Mouse (Mus musculus) erythroblast, adult 5-6 weeks (primary cell): ENCODE measurements around the gene Fat4. TPM values are rescaled to one million over a fixed set of nuclear protein-coding genes. Genes with fewer than 3 reads are reported as not detected.

ENCODE experiments used
- ATAC-seq: replicated peaks from 2 replicates; pipeline ENCODE4 v1.8.0; 2016; ENCODE audit warnings: moderate number of reproducible peaks, mild to moderate bottlenecking, moderate TSS enrichment, inconsistent platforms; ENCODE audit not compliant: poor library complexity, low FRiP score, severe bottlenecking
- total RNA-seq, 2 experiments: library from RNA; stranded (forward) in 1 of 2; stranded (reverse) in 1 of 2; fragments of 150-400 nt in 1 of 2; fragments of 200-764, 138-1000 nt in 1 of 2; gene quantifications; 2 replicates each; pipeline versions ENCODE4 v1.2.3 to v1.2.4; 2015 to 2017; ENCODE audit warnings: low replicate concordance in 2 of 2

Gene Fat4
- total RNA-seq (2015; ENCODE audit: low replicate concordance) = not detected in 2 replicates
- not detected in 2 replicates for total RNA-seq (2017; ENCODE audit: low replicate concordance)

GRCm38 (mm10) chr3:38886890-38887355 lies at the start of gene Fat4:
Fat4 (plus strand) TSS chr3:38886940.
- no peak for ATAC-seq

- no peak for ATAC-seq
Measured at GRCm38 (mm10) chr3:38839438-38839837, 47.3 kb upstream of the Fat4 start.

- no peak for ATAC-seq
Measured at GRCm38 (mm10) chr3:38843000-38843538, 43.7 kb upstream of the Fat4 start.

GRCm38 (mm10) chr3:38846602-38847382 lies 39.9 kb upstream of the Fat4 start:
- ATAC-seq = no peak

- ATAC-seq = no peak
Measured at GRCm38 (mm10) chr3:38849077-38849476, 37.7 kb upstream of the Fat4 start.

- ATAC-seq = no peak
Measured at GRCm38 (mm10) chr3:38849536-38849935, 37.2 kb upstream of the Fat4 start.

GRCm38 (mm10) chr3:38853650-38854049 lies 33.1 kb upstream of the Fat4 start:
- no peak for ATAC-seq

GRCm38 (mm10) chr3:38860683-38861082 lies 26.1 kb upstream of the Fat4 start:
- ATAC-seq = no peak

- no peak for ATAC-seq
Measured at GRCm38 (mm10) chr3:38871291-38871690, 15.4 kb upstream of the Fat4 start.

GRCm38 (mm10) chr3:38875872-38876271 lies 10.9 kb upstream of the Fat4 start:
- ATAC-seq = no peak

- no peak for ATAC-seq
Measured at GRCm38 (mm10) chr3:38876706-38877105, 10.0 kb upstream of the Fat4 start.

- no peak for ATAC-seq
Measured at GRCm38 (mm10) chr3:38882778-38883177, 4.0 kb upstream of the Fat4 start.

- no peak for ATAC-seq
Measured at GRCm38 (mm10) chr3:38883676-38884075, 3.1 kb upstream of the Fat4 start.

- no peak for ATAC-seq
Measured at GRCm38 (mm10) chr3:38884276-38884675, 2.5 kb upstream of the Fat4 start.

GRCm38 (mm10) chr3:38884919-38885418 lies 1.8 kb upstream of the Fat4 start:
- ATAC-seq = no peak

- no peak for ATAC-seq
Measured at GRCm38 (mm10) chr3:38885481-38886001, 1.2 kb upstream of the Fat4 start.

- ATAC-seq = no peak
Measured at GRCm38 (mm10) chr3:38886061-38886821, 499 bp upstream of the Fat4 start.

- ATAC-seq = no peak
Measured at GRCm38 (mm10) chr3:38887381-38887991, 746 bp downstream of the Fat4 start.

GRCm38 (mm10) chr3:38888111-38888510 lies 1.4 kb downstream of the Fat4 start:
- ATAC-seq = no peak

- ATAC-seq = no peak
Measured at GRCm38 (mm10) chr3:38892791-38893224, 6.1 kb downstream of the Fat4 start.
